Mouse (Mus musculus): ENCODE measurements at regions not wholly inside any gene's neighbourhood (a gene's known extent, or its start where the extent isn't known, plus 50 kb on each side); places are given as distances from the start of the nearest gene placed in this dataset.

DNA sequence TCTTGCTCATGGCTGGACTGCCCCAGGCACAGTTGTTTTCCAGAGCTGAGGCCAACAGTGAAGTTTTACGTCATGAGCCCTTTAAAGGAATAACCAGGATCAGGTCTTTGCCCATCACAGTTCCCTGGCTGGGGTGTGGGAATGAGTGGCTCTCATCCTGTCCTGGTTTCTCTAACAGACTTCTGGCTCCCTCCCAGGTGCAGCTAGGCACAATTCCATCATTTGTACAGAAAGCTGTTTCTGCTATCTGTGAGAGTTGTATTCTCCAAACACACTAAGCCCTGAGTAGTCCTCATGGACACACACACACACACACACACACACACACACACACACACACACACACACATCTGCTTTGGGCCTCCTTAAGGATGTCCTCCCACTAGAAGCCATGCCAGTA lies 127.1 kb upstream of the Impad1 start:
- in situ Hi-C loops (cut with MboI, MseI): no loop called here

DNA sequence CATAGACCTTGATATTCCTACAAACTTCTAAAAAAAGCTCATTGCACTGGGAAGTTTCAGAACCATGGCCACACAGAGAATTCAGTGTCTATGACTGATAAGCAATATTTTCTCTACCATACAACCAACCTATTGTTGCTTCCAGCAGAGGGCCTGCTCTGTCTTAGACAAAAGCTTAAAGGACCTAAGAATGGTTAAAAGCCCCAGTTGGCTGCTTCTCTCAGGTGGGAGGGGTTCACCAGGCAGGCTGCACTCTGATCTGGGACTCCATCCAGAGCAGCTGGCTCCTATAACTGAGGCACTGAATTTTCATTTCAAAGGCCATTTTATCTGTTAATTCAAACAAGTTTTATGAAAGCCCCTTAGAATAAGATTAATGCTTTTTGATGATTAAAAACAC lies 82.1 kb upstream of the Impad1 start:
- in situ Hi-C loops (cut with MboI, MseI): no loop called here

DNA sequence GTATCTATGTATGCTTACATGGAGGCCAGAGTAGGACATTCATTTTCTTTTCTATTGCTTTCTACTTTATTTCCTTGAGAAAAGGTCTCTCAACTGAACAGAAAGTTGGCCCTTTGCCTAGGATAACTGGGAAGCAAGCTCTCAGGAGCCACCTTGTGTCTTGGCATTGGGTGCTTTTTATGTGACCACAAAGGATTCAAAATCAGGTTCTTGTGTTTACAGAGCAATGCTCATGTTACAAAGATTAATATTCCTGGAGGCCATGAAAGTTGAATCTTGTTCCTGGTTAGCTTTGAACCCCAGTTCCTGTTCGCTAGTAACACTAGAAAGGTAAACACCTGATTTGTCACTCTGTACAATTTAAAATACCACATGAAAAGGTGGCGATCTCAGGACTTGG lies 65.2 kb upstream of the Impad1 start:
- in situ Hi-C loops (cut with MboI, MseI): no loop called here

Measured in T-helper 17 cell (primary cell).